In genomic region chr11:94212489-94212836, GRCm38 (mm10) we compare ENCODE assay signal across 8 mouse cellular contexts. TPM values are rescaled to one million over a fixed set of nuclear protein-coding genes. Genes with fewer than 3 reads are reported as not detected.
DNase-seq lines count a peak whose midpoint lies in the region; ATAC-seq and TF ChIP-seq lines count a peak whose summit lies in the region.

No protein-coding gene starts in this region.

- H3K9me3 ChIP-seq in forebrain, embryonic 11.5 days (ENCODE audit: control insufficient read depth, low read length) = no peaks in the 10 kb centered on the region
- no peaks in the 10 kb centered on the region for H3K9me3 ChIP-seq in limb, embryonic 14.5 days (ENCODE audit: control insufficient read depth, low read length)

- H3K4me1 ChIP-seq in forebrain, embryonic 11.5 days (replicated peaks; ENCODE audit: control insufficient read depth, insufficient read depth, low read length) = peaks cover 7% of the 10 kb centered on the region; the same call in 1 of the 2 replicates
- peaks cover 20% of the 10 kb centered on the region for H3K4me1 ChIP-seq in limb, embryonic 14.5 days (ENCODE audit: control insufficient read depth, insufficient read depth, low read length)

- H3K79me3 ChIP-seq in C2C12 (ENCODE audit: low read depth) = peaks cover 20% of the 10 kb centered on the region

- WGBS in forebrain, embryonic 11.5 days = under 1% methylated on average over 7 of the region's 7 CpGs
- WGBS in limb, embryonic 14.5 days = 2% methylated on average over 7 of the region's 7 CpGs

- peak overlapping the region; percentile 99 for H3K9ac ChIP-seq in forebrain, embryonic 11.5 days (ENCODE audit: low read length)
- H3K9ac ChIP-seq in limb, embryonic 14.5 days (ENCODE audit: low read depth, low read length, severe bottlenecking) = peak overlapping the region; percentile 95

- H3K79me2 ChIP-seq in C2C12 (ENCODE audit: control insufficient read depth, insufficient read depth) = peaks cover 37% of the 10 kb centered on the region

- peak overlapping the region; percentile 94 for H3ac ChIP-seq in C2C12 (ENCODE audit: control insufficient read depth, insufficient read length, low read depth)

- intact Hi-C loops in left cerebral cortex, postnatal 4 days (cut with DNase I) = loop anchor here (5.0 kb wide), 3 partner anchors 50 to 80 kb away; no protein-coding TSS in a partner anchor

- TF ChIP-seq CTCF in C2C12 (IDR thresholded peaks at IDR 0.05; ENCODE audit: control insufficient read depth, insufficient read depth, insufficient read length) = no peak

- no peak for ATAC-seq in forebrain, embryonic 11.5 days (replicated peaks; ENCODE audit: low FRiP score)
- no peak for ATAC-seq in limb, embryonic 14.5 days (ENCODE audit: low FRiP score, low read depth)
- ATAC-seq in granulocyte monocyte progenitor cell, adult 5-6 weeks (replicated peaks; ENCODE audit: poor library complexity, severe bottlenecking) = no peak

- peak overlapping the region; percentile 31; the same call in 1 of the 2 replicates for H3K27ac ChIP-seq in forebrain, embryonic 11.5 days (ENCODE audit: low read depth, low read length)
- peak overlapping the region; percentile 97 for H3K27ac ChIP-seq in limb, embryonic 14.5 days (replicated peaks; ENCODE audit: low read depth, low read length)

- H3K27me3 ChIP-seq in C2C12 (ENCODE audit: control insufficient read depth, insufficient read depth, insufficient read length) = no peaks in the 10 kb centered on the region
- no peaks in the 10 kb centered on the region for H3K27me3 ChIP-seq in forebrain, embryonic 11.5 days (ENCODE audit: control insufficient read depth, insufficient read depth, low read length)
- H3K27me3 ChIP-seq in limb, embryonic 14.5 days (ENCODE audit: control insufficient read depth, insufficient read depth, low read length) = no peaks in the 10 kb centered on the region

- peak overlapping the region; percentile 74 for H3K4me3 ChIP-seq in C2C12 (ENCODE audit: insufficient read depth, poor library complexity, severe bottlenecking)
- peak overlapping the region; percentile 96 for H3K4me3 ChIP-seq in forebrain, embryonic 11.5 days (ENCODE audit: low read depth, low read length)
- H3K4me3 ChIP-seq in limb, embryonic 14.5 days (replicated peaks; ENCODE audit: low read length) = peak overlapping the region; percentile 97

- peaks cover 19% of the 10 kb centered on the region for H3K36me3 ChIP-seq in C2C12 (ENCODE audit: control insufficient read depth, insufficient read depth)
- peaks cover 6% of the 10 kb centered on the region; the same call in 1 of the 2 replicates for H3K36me3 ChIP-seq in forebrain, embryonic 11.5 days (ENCODE audit: control insufficient read depth, insufficient read depth, low read length)
- peaks cover 16% of the 10 kb centered on the region for H3K36me3 ChIP-seq in limb, embryonic 14.5 days (ENCODE audit: control insufficient read depth, insufficient read depth, low read length)

- peak overlapping the region; percentile 60 for H3K4me2 ChIP-seq in forebrain, embryonic 11.5 days (ENCODE audit: low read depth, low read length, severe bottlenecking)
- peak overlapping the region; percentile 60 for H3K4me2 ChIP-seq in limb, embryonic 14.5 days (replicated peaks; ENCODE audit: low read depth, low read length, severe bottlenecking)

- TF ChIP-seq POLR2A in limb, embryonic 14.5 days (IDR thresholded peaks at IDR 0.05; ENCODE audit: borderline replicate concordance, extremely low read depth, insufficient read depth, insufficient read length) = no peak

- DNase-seq in embryo, embryonic 11 days = peak; percentile 38
- no peak for DNase-seq in embryo, embryonic 9.5 days (ENCODE audit: extremely low spot score)
- no peak for DNase-seq in forebrain, embryonic 11.5 days (ENCODE audit: low spot score)
- DNase-seq in limb, embryonic 14.5 days (ENCODE audit: low spot score) = no peak
- DNase-seq in cerebellum, adult 9-10 months = no peak
- DNase-seq in left cerebral cortex, postnatal 4 days = no peak

TF ChIP-seq in C2C12, 6 proteins besides CTCF, POLR2A, EP300 and RAD21:
- no peak for TF ChIP-seq MAX (IDR thresholded peaks at IDR 0.05)
- TF ChIP-seq USF1 (IDR thresholded peaks at IDR 0.05; ENCODE audit: low read depth) = no peak
- no peak for TF ChIP-seq FOSL1 (IDR thresholded peaks at IDR 0.05; ENCODE audit: insufficient read depth, low read length, poor library complexity, severe bottlenecking)
- TF ChIP-seq CEBPB (IDR thresholded peaks at IDR 0.05; ENCODE audit: low read depth) = no peak
- TF ChIP-seq MYOG (IDR thresholded peaks at IDR 0.05; ENCODE audit: control insufficient read depth, extremely low read depth, insufficient read length) = no peak
- no peak for TF ChIP-seq MYOD1 (IDR thresholded peaks at IDR 0.05; ENCODE audit: control insufficient read depth, insufficient read length, low read depth)

RNA-seq across cellular contexts. Expression of gene Tob1, which starts 1.2 kb away (rescaled TPM):
- 10.7 TPM for polyA plus RNA-seq in C2C12 (2012; fragmentation: generic; extraction: Trizol)
- 43.0 and 44.0 TPM in 2 replicates for polyA plus RNA-seq in forebrain, embryonic 11.5 days (2014; fragmentation: Nextera tagmentation; extraction: Ambion mirVana)
- 28.4 and 29.7 TPM in 2 replicates for polyA plus RNA-seq in limb, embryonic 14.5 days (2012; rRNA removed)
- 34.8 and 37.3 TPM in 2 replicates for polyA plus RNA-seq in limb, embryonic 14.5 days (2014; fragmentation: Nextera tagmentation; extraction: Ambion mirVana)
- 2.9 and 4.5 TPM in 2 replicates for total RNA-seq in granulocyte monocyte progenitor cell, adult 5-6 weeks (2014; fragmentation: Nextera tagmentation)
- total RNA-seq in granulocyte monocyte progenitor cell, adult 5-6 weeks (2017) = 1.1 and 4.9 TPM in 2 replicates
- total RNA-seq in left cerebral cortex, postnatal 4 days (2021) = 10 to 100 TPM; 27.3 to 28.3 TPM

RNA-seq across cellular contexts. Expression of gene Wfikkn2, which starts 33.3 kb away (rescaled TPM):
- 0.04 TPM for polyA plus RNA-seq in C2C12 (2012; fragmentation: generic; extraction: Trizol)
- 1.9 and 2.9 TPM in 2 replicates for polyA plus RNA-seq in forebrain, embryonic 11.5 days (2014; fragmentation: Nextera tagmentation; extraction: Ambion mirVana)
- 19.9 and 25.1 TPM in 2 replicates for polyA plus RNA-seq in limb, embryonic 14.5 days (2012; rRNA removed)
- 9.2 and 9.7 TPM in 2 replicates for polyA plus RNA-seq in limb, embryonic 14.5 days (2014; fragmentation: Nextera tagmentation; extraction: Ambion mirVana)
- total RNA-seq in granulocyte monocyte progenitor cell, adult 5-6 weeks (2014; fragmentation: Nextera tagmentation) = not detected in 2 replicates
- total RNA-seq in granulocyte monocyte progenitor cell, adult 5-6 weeks (2017) = 0.09 TPM in 1 of 2 replicates, not detected in the other
- total RNA-seq in left cerebral cortex, postnatal 4 days (2021) = 1 to 10 TPM; 1.0 to 1.8 TPM
